Mouse (Mus musculus) fibroblast of lung, adult 2 months (primary cell): ENCODE measurements around the gene Evi2b.

Experiments used
- DNase-seq: peaks from one replicate; pipeline ENCODE4 v3.0.0-alpha.2; 2011; ENCODE audit warnings: low read depth

The Evi2b gene

GRCm38 (mm10) chr11:79521930-79522329, 1.6 kb downstream of the Evi2b start:
- no peak for DNase-seq

DNA sequence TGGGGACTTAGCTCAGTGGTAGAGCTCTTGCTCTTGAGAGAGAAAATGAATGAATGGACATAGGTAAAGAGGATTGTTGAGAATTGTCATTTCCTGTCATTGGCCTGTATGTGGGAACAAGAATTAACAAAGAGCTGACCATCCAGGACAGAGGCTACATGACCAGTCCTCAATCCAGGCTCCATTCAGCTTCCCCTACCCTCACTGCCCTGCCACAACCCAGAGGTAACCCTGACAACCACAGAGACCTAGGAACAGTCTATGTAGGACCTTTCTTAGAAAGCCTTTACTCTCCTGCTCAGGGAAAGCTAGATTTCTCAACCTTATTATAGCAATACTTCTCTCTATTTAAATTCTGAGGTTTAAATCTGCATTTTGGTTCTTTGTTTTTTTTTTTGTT, 2.8 kb downstream of the Evi2b start:
- no peak for DNase-seq

GRCm38 (mm10) chr11:79519878-79520291, 3.7 kb downstream of the Evi2b start:
- no peak for DNase-seq

- no peak for DNase-seq
Observed at GRCm38 (mm10) chr11:79519299-79519698, 4.3 kb downstream of the Evi2b start.

DNA sequence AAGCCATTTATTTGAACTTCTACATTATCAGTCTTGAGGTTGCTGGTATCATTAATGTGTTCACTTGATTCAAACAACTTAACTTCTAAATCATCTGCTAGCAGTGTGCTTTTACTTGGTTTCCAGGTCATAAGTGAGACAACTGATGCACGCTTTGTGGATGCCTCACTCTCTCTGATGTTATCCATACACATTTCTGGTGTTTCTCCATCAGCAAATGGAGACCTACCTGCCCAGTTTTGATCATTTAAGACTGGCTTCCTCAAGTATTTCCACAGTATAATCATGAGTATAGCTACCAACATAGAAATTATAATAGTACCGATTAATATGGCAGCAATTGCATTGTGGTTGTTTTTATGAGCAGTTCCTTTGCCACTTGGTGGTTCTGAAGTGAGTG, 7.8 kb downstream of the Evi2b start:
- no peak for DNase-seq

- no peak for DNase-seq
Observed at GRCm38 (mm10) chr11:79515331-79515730, 8.2 kb downstream of the Evi2b start.

DNA sequence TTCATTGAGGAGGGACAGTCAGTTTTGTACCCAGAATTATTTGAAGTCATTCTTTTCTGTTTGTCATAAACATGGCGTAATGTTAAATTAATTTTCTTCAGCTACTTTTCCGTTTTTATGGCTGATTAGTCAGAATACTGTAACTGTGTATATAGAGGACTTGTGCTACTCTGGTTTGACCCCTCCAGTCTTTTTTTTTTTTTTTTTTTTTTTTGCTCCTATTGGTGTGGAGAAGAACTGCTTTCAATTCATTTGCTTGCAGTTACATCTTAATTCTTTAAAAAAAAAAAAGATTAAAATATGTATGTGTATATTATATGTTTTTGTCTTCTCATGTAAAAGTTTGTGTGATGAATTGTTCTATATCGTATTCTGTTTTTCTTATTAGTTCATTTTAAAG, 11.6 kb downstream of the Evi2b start:
- DNase-seq = no peak

GRCm38 (mm10) chr11:79504506-79504905, 19.1 kb downstream of the Evi2b start:
- DNase-seq = no peak

- no peak for DNase-seq
Observed at GRCm38 (mm10) chr11:79503845-79504244, 19.7 kb downstream of the Evi2b start, which contains the start of gene Omg. Gene Omg (minus strand): TSS chr11:79504084.

DNA sequence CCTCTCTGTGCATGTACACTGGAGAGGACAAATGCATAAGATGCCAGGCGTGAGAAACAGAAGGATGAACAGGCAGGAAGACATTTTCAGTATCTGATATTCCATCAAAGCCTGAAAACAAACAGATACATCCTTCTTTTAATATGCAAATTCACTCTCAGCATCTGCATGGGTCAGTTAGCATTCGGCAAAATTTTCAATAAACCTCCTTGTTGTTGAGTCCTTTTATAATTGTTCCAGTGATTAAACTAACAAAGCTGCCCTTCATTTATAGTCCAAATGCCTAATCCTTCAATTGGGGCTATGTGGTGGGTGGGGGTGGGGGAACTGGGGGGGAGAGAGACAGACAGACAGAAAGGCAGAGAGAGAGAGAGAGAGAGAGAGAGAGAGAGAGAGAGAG, 20.6 kb downstream of the Evi2b start:
- no peak for DNase-seq

DNA sequence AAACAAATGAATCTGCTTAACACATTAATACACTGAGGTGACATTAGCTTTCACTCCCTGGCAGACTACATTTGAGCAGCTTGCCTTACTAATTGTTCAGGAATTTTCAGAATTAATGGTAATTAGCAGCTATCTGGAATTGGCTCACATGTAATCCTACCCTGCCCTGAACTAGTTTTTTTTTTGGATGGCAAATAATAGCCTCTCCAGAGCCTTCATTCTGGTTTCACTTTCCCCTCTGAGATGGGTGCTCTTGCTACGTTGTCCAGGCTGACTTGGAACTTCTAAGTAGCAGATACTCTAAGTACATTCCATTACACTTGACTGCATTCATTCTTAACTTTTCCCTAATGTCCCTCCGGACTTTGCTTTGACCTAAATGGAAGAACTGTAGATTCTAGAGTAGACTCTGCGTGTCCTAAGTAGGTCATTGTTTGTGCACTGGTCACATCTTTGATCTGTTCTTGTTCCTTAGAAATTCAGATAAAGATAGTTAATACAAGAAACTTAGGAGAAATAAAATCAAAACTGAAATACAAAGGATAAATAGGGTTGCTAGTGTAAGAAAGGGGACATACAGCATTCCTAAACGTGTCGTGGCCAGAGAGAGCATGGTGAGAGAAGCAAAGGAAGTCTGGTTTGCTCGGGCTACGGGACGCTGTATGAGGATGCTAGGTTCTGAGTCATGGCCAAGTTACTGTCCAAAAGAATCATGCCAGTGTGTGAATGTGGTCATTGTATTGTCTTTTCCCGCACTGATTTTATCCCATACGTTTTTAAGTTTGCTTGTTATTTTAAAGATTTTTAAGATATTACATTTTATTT, 28.4 kb downstream of the Evi2b start:
- no peak for DNase-seq

GRCm38 (mm10) chr11:79484721-79485120, 38.8 kb downstream of the Evi2b start:
- no peak for DNase-seq

GRCm38 (mm10) chr11:79483876-79484528, 39.6 kb downstream of the Evi2b start:
- no peak for DNase-seq

DNA sequence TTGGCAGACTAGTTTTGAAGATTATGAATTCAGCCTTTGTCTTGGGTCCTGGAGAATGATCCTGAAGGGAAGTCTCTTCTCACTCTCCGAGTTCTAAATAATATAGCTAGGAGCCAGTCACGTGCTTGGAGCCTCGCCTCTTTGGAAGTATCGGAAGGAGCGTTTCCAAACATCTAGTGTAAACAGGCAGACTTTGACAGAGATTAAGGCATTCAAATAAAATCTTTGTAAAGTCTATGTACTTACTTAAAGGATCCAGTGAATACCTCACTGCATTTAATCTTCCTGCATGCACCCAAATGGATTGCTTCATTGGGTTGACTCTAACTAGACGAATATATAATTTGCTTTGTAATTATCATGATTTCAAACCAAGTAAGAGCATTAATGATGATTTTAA, 40.2 kb downstream of the Evi2b start:
- no peak for DNase-seq

DNA sequence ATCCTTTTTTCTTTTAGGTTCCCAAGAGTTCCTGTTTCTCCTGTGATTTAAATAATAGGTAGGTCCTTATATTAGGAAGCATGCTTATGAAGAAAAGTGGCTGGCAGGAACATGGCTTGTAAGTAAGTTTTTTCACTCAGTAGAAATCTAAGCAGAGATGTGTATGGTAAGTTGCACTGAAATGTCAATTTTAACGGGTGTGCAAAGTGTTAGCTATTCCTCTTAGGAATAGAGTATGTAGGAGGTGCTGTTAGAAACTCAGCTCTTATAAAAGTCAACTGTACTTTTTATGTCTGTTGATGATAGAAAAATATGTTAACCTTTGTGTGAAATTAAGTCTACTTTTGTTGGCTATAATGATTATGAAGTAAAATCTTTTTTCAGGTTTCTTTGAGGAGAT, 55.5 kb downstream of the Evi2b start:
- no peak for DNase-seq
